Mouse (Mus musculus) thymus, postnatal 14 days (tissue): ENCODE measurements around the gene Gm21976.

ENCODE experiments used
- DNase-seq: peaks from one replicate; pipeline ENCODE4 v3.0.0; 2021

Gene Gm21976

DNA sequence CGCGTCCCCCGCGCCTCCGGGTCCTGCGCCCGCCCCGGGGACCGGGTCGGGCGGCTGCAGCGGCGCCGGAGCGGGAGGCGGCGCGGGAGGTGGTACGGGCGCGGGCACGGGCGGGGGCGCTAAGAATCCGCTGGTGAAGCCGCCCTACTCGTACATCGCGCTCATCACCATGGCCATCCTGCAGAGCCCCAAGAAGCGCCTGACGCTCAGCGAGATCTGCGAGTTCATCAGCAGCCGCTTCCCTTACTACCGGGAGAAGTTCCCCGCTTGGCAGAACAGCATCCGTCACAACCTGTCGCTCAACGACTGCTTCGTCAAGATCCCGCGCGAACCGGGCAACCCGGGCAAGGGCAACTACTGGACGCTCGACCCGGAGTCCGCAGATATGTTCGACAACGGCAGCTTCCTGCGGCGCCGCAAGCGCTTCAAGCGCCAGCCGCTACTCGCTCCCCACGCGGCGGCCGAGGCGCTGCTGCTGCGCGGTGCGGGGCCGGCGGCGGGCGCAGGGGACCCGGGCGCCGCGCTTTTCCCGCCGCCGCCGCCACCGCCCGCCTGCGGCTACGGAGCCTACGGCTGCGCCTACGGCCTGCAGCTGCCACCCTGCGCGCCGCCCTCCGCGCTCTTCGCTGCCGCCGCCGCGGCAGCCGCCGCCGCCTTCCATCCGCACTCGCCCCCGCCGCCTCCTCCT, 75.3 kb downstream of the Gm21976 start:
- DNase-seq = peak; percentile 8

- no peak for DNase-seq
Observed at GRCm38 (mm10) chr13:98355559-98356111, 75.9 kb downstream of the Gm21976 start.

- no peak for DNase-seq
Observed at GRCm38 (mm10) chr13:98356176-98356972, 76.7 kb downstream of the Gm21976 start.
